Mouse (Mus musculus) liver, adult 2 months (tissue): ENCODE measurements around the gene Arap2. TPM values are rescaled to one million over a fixed set of nuclear protein-coding genes. Genes with fewer than 3 reads are reported as not detected.
A peak's percentile ranks its signal among the peaks of the same experiment; 100 is the strongest.

Experiments used
- DNase-seq: peaks from one replicate; pipeline ENCODE4 v3.0.0-alpha.2; 2011; ENCODE audit warnings: low read depth, low spot score; ENCODE audit errors: extremely low read depth
- H3K27ac ChIP-seq: fragments of 200-500 bp; replicated peaks from 2 replicates; pipeline ENCODE4 v1.5.1; 2012; ENCODE audit warnings: low read depth, mild to moderate bottlenecking, control low read depth, inconsistent platforms, low read length; ENCODE audit not compliant: insufficient read depth
- H3K27me3 ChIP-seq: fragments of 200-500 bp; 2 replicates; pipeline ENCODE4 v1.6.1; 2012; ENCODE audit warnings: mild to moderate bottlenecking, moderate library complexity, low read length, inconsistent platforms; ENCODE audit not compliant: control insufficient read depth, insufficient read depth
- H3K36me3 ChIP-seq: fragments of 200-500 bp; 2 replicates; pipeline ENCODE4 v1.6.1; 2012; ENCODE audit warnings: low read length, inconsistent platforms; ENCODE audit not compliant: control insufficient read depth, insufficient read depth
- H3K4me1 ChIP-seq: fragments of 200-500 bp; 2 replicates; pipeline ENCODE4 v1.6.1; 2011; ENCODE audit warnings: low read length; ENCODE audit not compliant: control insufficient read depth, insufficient read depth
- H3K4me3 ChIP-seq: fragments of 200-500 bp; 2 replicates; pipeline ENCODE4 v1.5.1; 2011; ENCODE audit warnings: low read depth, mild to moderate bottlenecking, control low read depth, low read length, moderate library complexity; ENCODE audit not compliant: insufficient read depth
- H3K79me2 ChIP-seq: fragments of 200-500 bp; 2 replicates; pipeline ENCODE4 v1.6.1; 2012; ENCODE audit warnings: inconsistent platforms, mild to moderate bottlenecking, low read length, moderate library complexity; ENCODE audit not compliant: control insufficient read depth, insufficient read depth
- H3K9ac ChIP-seq: fragments of 200-500 bp; 2 replicates; pipeline ENCODE4 v1.6.1; 2012; ENCODE audit warnings: low read depth, mild to moderate bottlenecking, control low read depth, inconsistent platforms, low read length
- CTCF ChIP-seq: fragments of 200-500 bp; IDR thresholded peaks from 2 replicates; pipeline ENCODE4 v1.5.1; 2011; ENCODE audit warnings: low read depth, low read length, control low read depth
- POLR2A ChIP-seq: fragments of 200-500 bp; IDR thresholded peaks from 2 replicates; pipeline ENCODE4 v1.6.1; 2011; ENCODE audit warnings: low read length, control low read depth; ENCODE audit not compliant: insufficient read depth; ENCODE audit errors: extremely low read depth
- WGBS: fragments of 180-500 bp; shearing (Covaris S2); methylation state at CpG from one replicate; pipeline ENCODE4 v1.1.7; 2018; 5-methylcytosine and 5-hydroxymethylcytosine counted together
- polyA plus RNA-seq: library from polyadenylated mRNA; depleted of rRNA; stranded (reverse); fragments of >200 nt; gene quantifications from 2 replicates; pipeline ENCODE4 v1.2.3, GENCODE M21; 2012
- total RNA-seq: library from RNA; depleted of rRNA; stranded (reverse); fragments of >200 nt; gene quantifications from 2 replicates; pipeline ENCODE4 v1.2.3, GENCODE M21; 2014

Arap2 gene
- total and polyA plus RNA-seq, 2 experiments = 2.1 to 24.0 TPM

DNA sequence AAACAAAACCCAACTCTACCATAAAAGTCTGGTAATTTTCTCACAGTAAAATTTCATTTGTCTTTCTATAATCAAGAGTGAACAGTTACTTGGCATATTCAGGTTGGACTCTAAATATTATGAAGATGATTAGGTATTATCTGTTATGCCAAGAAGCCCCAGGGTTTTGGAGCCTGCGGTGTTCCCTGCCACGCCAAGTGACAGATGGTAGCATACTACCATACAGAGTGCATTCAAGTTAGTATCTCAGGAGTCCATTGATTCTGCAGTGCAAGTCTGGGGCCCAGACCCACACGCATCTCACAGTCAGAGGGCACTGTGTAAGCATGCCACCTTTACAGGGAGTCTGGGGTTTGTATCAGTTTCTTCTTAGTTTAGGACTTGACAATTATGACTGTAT lies 129.6 kb downstream of the Arap2 start:
- TF ChIP-seq CTCF (no peak), POLR2A (no peak)
- no peak overlapping the region for H3K9ac ChIP-seq
- no peaks in the 10 kb centered on the region for H3K27me3 ChIP-seq
- no peak overlapping the region for H3K27ac ChIP-seq
- no peaks in the 10 kb centered on the region for H3K36me3 ChIP-seq
- peaks cover 2% of the 10 kb centered on the region; the same call in 1 of the 2 replicates for H3K4me1 ChIP-seq
- no peaks in the 10 kb centered on the region for H3K79me2 ChIP-seq
- WGBS = 97% methylated on average over 3 of the region's 3 CpGs
- no peak overlapping the region for H3K4me3 ChIP-seq
- DNase-seq = no peak

DNA sequence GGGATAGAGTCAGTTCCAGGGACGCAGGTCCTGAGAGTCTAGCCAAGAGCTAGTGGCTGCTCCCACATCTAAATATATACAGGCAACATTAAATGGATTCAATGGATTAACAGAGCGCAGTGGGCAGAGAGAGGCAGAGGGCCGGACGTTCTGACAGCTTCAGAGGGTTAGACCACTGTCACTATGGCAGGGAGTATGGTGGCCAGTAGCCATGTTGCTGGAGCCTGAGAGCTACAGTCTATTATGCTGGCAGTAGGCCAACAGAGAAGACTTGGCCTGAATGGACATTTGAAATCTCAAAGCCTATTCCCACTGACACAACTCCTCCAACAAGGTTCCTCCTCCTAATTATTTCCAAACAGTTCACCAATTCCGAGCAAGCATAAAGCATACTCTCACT lies 137.1 kb downstream of the Arap2 start:
- H3K27ac ChIP-seq = no peak overlapping the region
- no peak for TF ChIP-seq POLR2A
- TF ChIP-seq CTCF = no peak
- no peaks in the 10 kb centered on the region for H3K27me3 ChIP-seq
- peaks cover 3% of the 10 kb centered on the region; the same call in 1 of the 2 replicates for H3K36me3 ChIP-seq
- no peaks in the 10 kb centered on the region for H3K79me2 ChIP-seq
- H3K4me1 ChIP-seq = no peaks in the 10 kb centered on the region
- no peak for DNase-seq
- 93% methylated on average over 5 of the region's 5 CpGs for WGBS
- no peak overlapping the region for H3K4me3 ChIP-seq
- no peak overlapping the region for H3K9ac ChIP-seq

DNA sequence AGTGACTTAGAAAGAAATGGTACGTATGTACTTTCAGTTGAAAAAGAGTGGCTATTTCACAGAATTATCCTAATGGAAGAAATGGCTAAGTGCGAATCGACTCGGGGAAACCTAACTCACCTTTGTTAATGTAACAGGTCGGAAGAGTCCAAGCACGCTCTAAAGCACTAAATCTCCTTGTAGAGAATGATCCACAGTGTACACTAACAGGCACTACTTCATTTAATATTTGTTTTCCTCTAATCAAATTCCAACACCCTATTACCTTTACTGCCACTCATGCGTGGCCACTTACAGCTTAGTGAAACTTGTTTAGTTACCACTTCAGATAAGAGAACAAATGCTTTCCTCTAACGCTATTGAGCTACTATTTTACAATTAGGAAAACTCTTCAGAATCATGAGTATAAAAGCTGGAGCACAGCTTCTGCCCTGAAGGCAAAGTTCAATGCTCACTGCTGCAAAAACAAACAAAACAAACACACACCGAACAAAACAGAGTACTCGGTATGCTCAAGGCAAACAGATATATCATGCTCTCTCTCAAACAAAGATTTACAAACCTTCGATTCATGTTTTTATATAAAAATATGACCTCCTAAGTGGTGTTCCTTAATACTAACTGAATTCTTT lies 143.0 kb downstream of the Arap2 start:
- peak overlapping the region; percentile 20; the same call in 1 of the 2 replicates for H3K4me3 ChIP-seq
- 28% methylated on average over 11 of the region's 11 CpGs for WGBS
- H3K79me2 ChIP-seq = no peaks in the 10 kb centered on the region
- 0 out of 2 replicates have a peak overlapping the region, but pooled peaks have one; percentile 17 for H3K9ac ChIP-seq
- H3K27me3 ChIP-seq = no peaks in the 10 kb centered on the region
- DNase-seq = peak; percentile 96
- H3K36me3 ChIP-seq = no peaks in the 10 kb centered on the region
- TF ChIP-seq CTCF (no peak), POLR2A (no peak)
- H3K27ac ChIP-seq = peak overlapping the region; percentile 52
- H3K4me1 ChIP-seq = peaks cover 12% of the 10 kb centered on the region

DNA sequence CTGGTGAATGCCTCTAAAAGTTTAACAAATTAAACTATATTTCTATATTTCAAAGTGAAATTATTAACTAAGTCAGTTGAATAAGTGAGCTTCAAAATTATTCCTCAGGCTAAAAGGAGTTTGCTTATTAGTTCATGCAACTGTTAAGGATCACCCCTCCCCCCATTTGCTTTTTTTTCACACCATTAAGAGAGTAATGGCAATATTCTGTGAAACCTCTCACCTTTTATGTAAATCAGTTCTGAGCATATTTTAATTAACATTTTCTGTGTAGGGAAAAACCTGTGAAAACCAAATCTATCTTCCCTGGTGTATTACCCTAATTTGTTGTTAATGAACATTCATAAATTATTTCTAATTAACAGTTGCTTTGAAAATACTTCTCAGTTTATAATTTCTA lies 147.7 kb downstream of the Arap2 start:
- DNase-seq = no peak
- Histone ChIP-seq H3K79me2 (no peaks in the 10 kb centered on the region), H3K36me3 (peaks cover 5% of the 10 kb centered on the region; the same call in 1 of the 2 replicates), H3K27ac (no peak overlapping the region), H3K4me3 (no peak overlapping the region), H3K4me1 (peaks cover 12% of the 10 kb centered on the region), H3K9ac (no peak overlapping the region), H3K27me3 (no peaks in the 10 kb centered on the region)
- TF ChIP-seq CTCF = no peak

DNA sequence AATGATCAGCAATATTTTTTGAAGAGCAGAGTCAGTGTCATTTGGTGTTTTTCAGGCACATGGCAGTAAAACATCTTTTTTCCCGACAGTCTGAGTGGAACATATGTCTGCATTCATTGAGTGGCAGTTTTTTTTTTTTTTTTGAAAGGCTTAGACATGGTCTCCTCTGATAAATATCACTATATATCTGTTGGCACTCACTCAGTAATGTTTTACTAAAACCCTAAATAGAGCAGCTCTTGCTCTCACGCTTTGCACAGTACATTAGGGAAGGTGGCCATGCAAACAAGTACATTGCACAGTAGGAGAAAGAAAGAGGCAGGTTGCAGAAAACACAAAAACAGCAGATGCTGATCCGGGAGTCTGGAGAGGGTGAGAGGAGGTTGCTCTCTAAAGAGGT lies 154.0 kb downstream of the Arap2 start:
- H3K36me3 ChIP-seq = peaks cover 20% of the 10 kb centered on the region
- no peaks in the 10 kb centered on the region for H3K4me1 ChIP-seq
- DNase-seq = no peak
- 90% methylated on average over 3 of the region's 3 CpGs for WGBS
- no peak overlapping the region for H3K9ac ChIP-seq
- TF ChIP-seq POLR2A = no peak
- TF ChIP-seq CTCF = no peak
- H3K27me3 ChIP-seq = no peaks in the 10 kb centered on the region
- no peak overlapping the region for H3K4me3 ChIP-seq
- H3K27ac ChIP-seq = no peak overlapping the region
- H3K79me2 ChIP-seq = no peaks in the 10 kb centered on the region

DNA sequence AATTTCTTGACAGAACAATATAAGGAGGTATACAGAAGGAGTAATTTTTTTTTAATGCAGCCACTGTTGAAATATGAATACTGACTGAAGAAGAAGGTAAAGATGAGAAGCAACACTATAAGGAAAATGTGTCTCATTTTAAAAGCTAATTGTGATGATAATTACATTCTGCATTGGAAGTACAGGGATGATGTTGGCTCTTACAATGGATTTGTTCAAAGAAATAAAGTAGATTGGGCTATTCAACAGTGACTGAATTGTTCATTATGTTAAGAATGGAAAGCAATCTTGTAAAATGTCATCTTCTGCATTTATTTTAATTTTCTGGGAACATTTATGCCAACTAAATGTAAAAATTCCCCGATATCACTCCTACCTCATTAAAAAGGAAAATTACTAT lies 178.6 kb downstream of the Arap2 start:
- no peaks in the 10 kb centered on the region for H3K27me3 ChIP-seq
- DNase-seq = no peak
- H3K27ac ChIP-seq = no peak overlapping the region
- WGBS = 88% methylated on average over 1 of the region's 1 CpGs
- H3K9ac ChIP-seq = no peak overlapping the region
- H3K36me3 ChIP-seq = no peaks in the 10 kb centered on the region
- H3K4me1 ChIP-seq = no peaks in the 10 kb centered on the region
- H3K4me3 ChIP-seq = no peak overlapping the region
- H3K79me2 ChIP-seq = no peaks in the 10 kb centered on the region
- TF ChIP-seq CTCF (no peak), POLR2A (no peak)
